Mouse (Mus musculus): ENCODE results near the gene Tstd3. TPM values are rescaled to one million over a fixed set of nuclear protein-coding genes. Genes with fewer than 3 reads are reported as not detected.

Tstd3 gene
- 12.9 and 14.2 TPM in 2 replicates for polyA plus RNA-seq (2015; fragmentation: Nextera tagmentation; extraction: Ambion mirVana)

DNA sequence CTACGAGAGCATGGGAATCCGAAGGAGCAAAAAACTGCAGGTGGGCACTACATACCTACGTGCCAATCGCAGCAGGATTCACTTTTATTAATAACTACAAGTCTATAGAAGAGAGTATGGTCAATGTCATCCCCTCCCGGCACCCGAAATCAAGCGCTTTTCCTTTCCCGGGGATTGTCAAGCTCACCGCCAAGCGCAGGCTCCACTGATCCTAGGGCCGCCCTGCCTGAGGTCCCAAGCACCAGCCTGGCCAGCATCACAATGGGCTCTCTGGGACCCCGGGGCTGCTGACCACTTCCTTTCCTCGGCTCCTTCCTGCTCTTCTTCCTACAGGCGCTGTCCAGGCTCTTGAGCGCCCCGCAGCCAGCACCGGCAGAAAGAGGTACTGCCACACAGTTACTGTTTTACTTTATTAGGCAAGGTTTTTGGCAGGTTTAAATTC, at the start of gene Tstd3, which contains the start of gene Usp45:
Gene Tstd3 (minus strand): TSS at position 350 of the 442 bp plus-strand sequence.
Gene Usp45 (plus strand): TSS at position 294 of the 442 bp plus-strand sequence.
- 0% methylated on average over 17 of the region's 17 CpGs for WGBS (ENCODE audit: insufficient replicate concordance)
- Histone ChIP-seq H3K4me2 (ENCODE audit: low read depth, low read length) (peak within 1 kb of the TSS; percentile 74), H3K9me3 (replicated peaks; ENCODE audit: control insufficient read depth, low read length) (no peaks in the 10 kb centered on the region), H3K36me3 (ENCODE audit: control insufficient read depth, insufficient read depth) (no peaks in the 10 kb centered on the region), H3K27ac (ENCODE audit: low read length) (peak within 1 kb of the TSS; percentile 60), H3K27me3 (ENCODE audit: control insufficient read depth, insufficient read depth, low read depth, low read length) (no peaks in the 10 kb centered on the region), H3K4me3 (ENCODE audit: low read depth, low read length) (peak within 1 kb of the TSS; percentile 88), H3K9ac (ENCODE audit: low read depth, low read length) (peak within 1 kb of the TSS; percentile 91), H3K4me1 (ENCODE audit: control insufficient read depth, low read depth, low read length) (peaks cover 3% of the 10 kb centered on the region; the same call in 1 of the 2 replicates)
- ATAC-seq (ENCODE audit: low read depth): peak; percentile 89

DNA sequence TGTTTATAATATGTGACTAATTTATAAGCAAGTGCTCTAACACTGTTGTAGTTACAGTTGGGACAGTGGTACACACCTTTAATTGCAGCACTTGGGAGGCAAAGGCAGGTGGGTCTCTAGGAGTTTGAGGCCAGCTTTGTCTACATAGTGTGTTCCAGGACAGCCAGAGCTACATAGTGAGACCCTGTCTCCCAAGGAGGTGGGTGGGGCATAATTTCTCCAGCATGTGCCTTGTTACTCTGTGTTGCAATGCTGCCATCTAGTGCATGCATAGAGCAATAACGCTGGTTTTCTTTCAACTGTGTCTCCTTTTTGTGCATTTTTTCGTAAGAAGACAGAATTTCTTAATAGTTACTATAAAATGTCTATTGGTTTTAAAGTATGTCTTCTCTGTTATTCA, 47.0 kb upstream of the Tstd3 start:
- Histone ChIP-seq H3K4me3 (ENCODE audit: low read depth, low read length) (no peak overlapping the region), H3K27ac (ENCODE audit: low read length) (no peak overlapping the region), H3K9me3 (replicated peaks; ENCODE audit: control insufficient read depth, low read length) (no peaks in the 10 kb centered on the region), H3K4me2 (ENCODE audit: low read depth, low read length) (no peak overlapping the region), H3K4me1 (ENCODE audit: control insufficient read depth, low read depth, low read length) (no peaks in the 10 kb centered on the region), H3K36me3 (ENCODE audit: control insufficient read depth, insufficient read depth) (peaks cover 32% of the 10 kb centered on the region), H3K27me3 (ENCODE audit: control insufficient read depth, insufficient read depth, low read depth, low read length) (no peaks in the 10 kb centered on the region), H3K9ac (ENCODE audit: low read depth, low read length) (no peak overlapping the region)
- 35% methylated on average over 2 of the region's 2 CpGs for WGBS (ENCODE audit: insufficient replicate concordance)
- ATAC-seq (ENCODE audit: low read depth): peak; percentile 39; the same call in 1 of the 2 replicates

DNA sequence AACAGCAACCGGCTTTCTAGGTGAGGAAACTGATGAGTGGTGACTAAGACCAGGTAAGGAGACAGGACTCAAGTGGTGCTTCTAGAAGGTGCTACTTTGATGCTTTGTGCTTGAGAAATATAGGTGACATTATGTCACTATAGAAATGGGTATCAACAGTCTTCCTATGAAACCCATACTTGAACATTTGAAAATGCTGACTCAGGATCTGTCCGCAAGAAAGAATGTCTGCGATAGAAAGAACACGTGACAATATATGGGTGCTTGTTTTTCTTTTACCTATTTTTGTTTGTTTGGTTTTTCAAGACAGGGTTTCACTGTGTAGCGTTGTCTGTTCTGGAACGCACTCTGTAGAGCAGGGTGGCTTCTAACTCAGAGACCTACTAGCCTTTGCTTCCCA, 45.6 kb upstream of the Tstd3 start:
- H3K9me3 ChIP-seq (replicated peaks; ENCODE audit: control insufficient read depth, low read length): no peaks in the 10 kb centered on the region
- 89% methylated on average over 6 of the region's 6 CpGs for WGBS (ENCODE audit: insufficient replicate concordance)
- peaks cover 27% of the 10 kb centered on the region for H3K36me3 ChIP-seq (ENCODE audit: control insufficient read depth, insufficient read depth)
- ATAC-seq (ENCODE audit: low read depth): no peak
- no peaks in the 10 kb centered on the region for H3K4me1 ChIP-seq (ENCODE audit: control insufficient read depth, low read depth, low read length)
- no peak overlapping the region for H3K4me3 ChIP-seq (ENCODE audit: low read depth, low read length)
- no peak overlapping the region for H3K9ac ChIP-seq (ENCODE audit: low read depth, low read length)
- no peak overlapping the region for H3K4me2 ChIP-seq (ENCODE audit: low read depth, low read length)
- H3K27ac ChIP-seq (ENCODE audit: low read length): no peak overlapping the region
- H3K27me3 ChIP-seq (ENCODE audit: control insufficient read depth, insufficient read depth, low read depth, low read length): no peaks in the 10 kb centered on the region

DNA sequence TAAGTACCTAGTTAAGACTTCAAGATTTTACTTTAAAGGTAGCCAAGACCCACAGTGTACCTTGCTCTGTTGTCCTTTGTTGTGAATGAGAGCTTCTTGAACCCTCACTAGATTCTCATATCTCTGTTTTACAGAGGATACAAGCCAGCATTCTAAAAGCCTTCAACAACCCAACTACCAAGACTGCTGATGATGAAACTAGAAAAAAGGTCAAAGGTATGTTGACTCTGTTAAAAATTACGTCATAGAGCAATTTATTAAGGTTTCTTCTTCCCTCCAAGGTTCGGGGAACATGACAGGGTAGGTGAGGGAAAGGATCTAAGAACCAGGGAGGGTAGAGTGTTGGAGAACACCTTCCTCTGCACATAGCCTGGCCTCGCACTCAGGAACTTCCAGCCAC, 43.6 kb upstream of the Tstd3 start:
- no peak for ATAC-seq (ENCODE audit: low read depth)
- Histone ChIP-seq H3K9me3 (replicated peaks; ENCODE audit: control insufficient read depth, low read length) (no peaks in the 10 kb centered on the region), H3K27me3 (ENCODE audit: control insufficient read depth, insufficient read depth, low read depth, low read length) (no peaks in the 10 kb centered on the region), H3K36me3 (ENCODE audit: control insufficient read depth, insufficient read depth) (peaks cover 23% of the 10 kb centered on the region), H3K9ac (ENCODE audit: low read depth, low read length) (no peak overlapping the region), H3K27ac (ENCODE audit: low read length) (no peak overlapping the region), H3K4me2 (ENCODE audit: low read depth, low read length) (no peak overlapping the region), H3K4me1 (ENCODE audit: control insufficient read depth, low read depth, low read length) (no peaks in the 10 kb centered on the region), H3K4me3 (ENCODE audit: low read depth, low read length) (no peak overlapping the region)
- 78% methylated on average over 3 of the region's 3 CpGs for WGBS (ENCODE audit: insufficient replicate concordance)

DNA sequence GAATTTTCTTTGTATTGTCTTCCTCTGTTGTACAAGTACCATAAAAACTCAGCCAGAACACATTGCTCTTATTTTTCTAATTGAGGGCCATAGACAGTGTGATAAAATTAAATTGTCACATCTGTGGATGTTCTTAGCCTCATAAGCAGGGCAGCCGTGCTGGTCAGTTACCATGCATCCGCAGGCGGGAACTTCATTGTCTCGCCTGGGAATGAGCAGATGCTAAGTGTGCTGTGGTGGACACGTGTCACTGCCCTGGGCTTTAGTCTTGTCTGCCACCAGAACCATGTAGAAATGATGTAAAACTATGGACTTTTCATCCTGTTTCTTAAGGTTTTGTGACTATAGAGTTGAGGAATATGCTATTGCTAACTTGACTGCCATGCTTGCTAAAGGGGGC, 40.2 kb upstream of the Tstd3 start:
- 83% methylated on average over 5 of the region's 5 CpGs for WGBS (ENCODE audit: insufficient replicate concordance)

DNA sequence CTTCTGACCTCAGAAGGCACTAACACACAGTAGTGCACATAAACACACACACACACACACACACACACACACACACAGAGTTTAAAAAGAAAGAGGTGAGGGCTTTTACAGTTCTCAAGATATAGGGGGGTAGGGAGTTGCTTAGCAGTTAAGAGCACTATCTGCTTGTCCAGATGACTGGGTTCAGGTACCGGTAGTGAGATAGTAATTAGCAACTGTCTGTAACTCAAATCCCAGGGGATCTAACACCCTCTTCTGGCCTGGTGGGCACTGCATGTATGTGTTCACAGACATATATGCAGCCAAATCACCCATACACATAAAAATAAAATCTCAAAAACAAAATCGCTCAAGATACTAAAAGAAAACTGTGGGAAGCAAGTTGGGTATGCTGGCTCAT, 34.6 kb upstream of the Tstd3 start:
- peak; percentile 70 for ATAC-seq (ENCODE audit: low read depth)
- 52% methylated on average over 2 of the region's 2 CpGs for WGBS (ENCODE audit: insufficient replicate concordance)
- H3K27me3 ChIP-seq (ENCODE audit: control insufficient read depth, insufficient read depth, low read depth, low read length): no peaks in the 10 kb centered on the region
- no peak overlapping the region for H3K27ac ChIP-seq (ENCODE audit: low read length)
- no peaks in the 10 kb centered on the region for H3K9me3 ChIP-seq (replicated peaks; ENCODE audit: control insufficient read depth, low read length)
- H3K4me3 ChIP-seq (ENCODE audit: low read depth, low read length): no peak overlapping the region
- no peak overlapping the region for H3K4me2 ChIP-seq (ENCODE audit: low read depth, low read length)
- no peaks in the 10 kb centered on the region for H3K4me1 ChIP-seq (ENCODE audit: control insufficient read depth, low read depth, low read length)
- peaks cover 47% of the 10 kb centered on the region for H3K36me3 ChIP-seq (ENCODE audit: control insufficient read depth, insufficient read depth)
- no peak overlapping the region for H3K9ac ChIP-seq (ENCODE audit: low read depth, low read length)

More for the DNA sequence above, 40.2 kb upstream of the Tstd3 start:
- Histone ChIP-seq H3K27me3 (ENCODE audit: control insufficient read depth, insufficient read depth, low read depth, low read length) (no peaks in the 10 kb centered on the region), H3K9me3 (replicated peaks; ENCODE audit: control insufficient read depth, low read length) (no peaks in the 10 kb centered on the region), H3K4me1 (ENCODE audit: control insufficient read depth, low read depth, low read length) (no peaks in the 10 kb centered on the region), H3K9ac (ENCODE audit: low read depth, low read length) (no peak overlapping the region), H3K4me3 (ENCODE audit: low read depth, low read length) (no peak overlapping the region), H3K36me3 (ENCODE audit: control insufficient read depth, insufficient read depth) (peaks cover 36% of the 10 kb centered on the region), H3K27ac (ENCODE audit: low read length) (no peak overlapping the region), H3K4me2 (ENCODE audit: low read depth, low read length) (no peak overlapping the region)
- no peak for ATAC-seq (ENCODE audit: low read depth)

DNA sequence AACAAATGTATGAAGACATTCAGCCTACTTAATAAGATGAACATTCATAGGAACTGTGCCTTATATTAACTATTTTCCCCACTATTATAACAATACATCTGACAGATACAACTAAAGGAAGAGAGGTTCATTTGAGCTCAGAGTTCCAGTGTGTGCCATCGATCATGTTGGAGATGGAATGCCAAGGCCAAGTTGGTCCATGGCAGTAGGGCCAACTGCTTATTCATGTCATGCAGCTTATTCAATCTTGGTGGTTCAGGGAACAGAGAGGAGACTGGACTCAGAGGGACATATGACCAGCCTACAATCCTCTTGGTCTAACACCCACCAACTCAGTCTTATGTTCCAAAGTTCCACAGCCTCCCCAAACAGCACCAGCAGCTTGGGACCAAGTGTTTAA, 34.0 kb upstream of the Tstd3 start:
- WGBS (ENCODE audit: insufficient replicate concordance): 90% methylated on average over 1 of the region's 1 CpGs
- H3K9me3 ChIP-seq (replicated peaks; ENCODE audit: control insufficient read depth, low read length): no peaks in the 10 kb centered on the region
- no peak overlapping the region for H3K4me3 ChIP-seq (ENCODE audit: low read depth, low read length)
- peaks cover 47% of the 10 kb centered on the region for H3K36me3 ChIP-seq (ENCODE audit: control insufficient read depth, insufficient read depth)
- no peak overlapping the region for H3K27ac ChIP-seq (ENCODE audit: low read length)
- H3K4me2 ChIP-seq (ENCODE audit: low read depth, low read length): no peak overlapping the region
- no peak overlapping the region for H3K9ac ChIP-seq (ENCODE audit: low read depth, low read length)
- ATAC-seq (ENCODE audit: low read depth): no peak
- H3K4me1 ChIP-seq (ENCODE audit: control insufficient read depth, low read depth, low read length): no peaks in the 10 kb centered on the region
- no peaks in the 10 kb centered on the region for H3K27me3 ChIP-seq (ENCODE audit: control insufficient read depth, insufficient read depth, low read depth, low read length)

DNA sequence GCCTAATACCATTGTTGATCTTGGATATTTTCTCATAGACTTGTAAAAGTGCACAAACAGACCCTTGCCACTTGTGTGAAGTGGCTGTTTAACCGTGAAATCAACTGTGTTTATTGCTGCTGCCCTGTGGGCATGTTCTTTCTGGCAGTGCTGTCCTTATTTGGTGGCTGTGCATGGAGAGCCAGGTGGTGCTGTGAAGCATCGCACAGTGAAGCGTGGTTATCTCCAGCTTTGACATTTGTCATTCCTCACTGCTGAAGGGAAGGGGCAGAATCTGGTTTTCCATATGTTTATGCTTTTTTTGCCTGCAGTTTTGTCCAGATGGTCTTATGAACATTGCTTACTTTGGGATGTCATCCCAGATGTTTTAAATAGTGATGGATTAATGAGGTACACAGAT, 26.6 kb upstream of the Tstd3 start:
- H3K9me3 ChIP-seq (replicated peaks; ENCODE audit: control insufficient read depth, low read length): no peaks in the 10 kb centered on the region
- H3K9ac ChIP-seq (ENCODE audit: low read depth, low read length): no peak overlapping the region
- H3K4me1 ChIP-seq (ENCODE audit: control insufficient read depth, low read depth, low read length): no peaks in the 10 kb centered on the region
- H3K4me3 ChIP-seq (ENCODE audit: low read depth, low read length): no peak overlapping the region
- peaks cover 28% of the 10 kb centered on the region for H3K36me3 ChIP-seq (ENCODE audit: control insufficient read depth, insufficient read depth)
- H3K4me2 ChIP-seq (ENCODE audit: low read depth, low read length): no peak overlapping the region
- H3K27ac ChIP-seq (ENCODE audit: low read length): no peak overlapping the region
- WGBS (ENCODE audit: insufficient replicate concordance): 84% methylated on average over 3 of the region's 3 CpGs
- ATAC-seq (ENCODE audit: low read depth): no peak
- H3K27me3 ChIP-seq (ENCODE audit: control insufficient read depth, insufficient read depth, low read depth, low read length): no peaks in the 10 kb centered on the region

DNA sequence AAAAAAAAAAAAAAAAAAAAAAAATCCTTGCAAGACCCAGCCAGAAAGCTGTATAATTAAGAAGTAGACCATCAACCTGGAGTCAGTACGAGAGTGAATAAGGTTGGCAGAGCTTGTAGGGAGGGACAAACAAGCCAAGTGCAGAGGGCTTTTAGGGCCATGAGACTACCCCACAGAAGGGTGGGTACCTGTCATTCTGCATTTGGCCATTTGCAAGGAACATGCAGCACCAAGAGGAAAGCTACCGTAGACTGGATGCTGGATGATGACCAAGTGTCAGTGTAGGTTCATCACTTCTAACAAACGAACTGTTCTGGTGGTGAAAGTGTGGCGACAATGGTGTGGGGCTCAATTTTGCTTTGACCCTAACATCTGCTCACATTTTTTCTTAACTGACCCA, 22.8 kb upstream of the Tstd3 start:
- no peak overlapping the region for H3K4me2 ChIP-seq (ENCODE audit: low read depth, low read length)
- no peaks in the 10 kb centered on the region for H3K9me3 ChIP-seq (replicated peaks; ENCODE audit: control insufficient read depth, low read length)
- no peak overlapping the region for H3K4me3 ChIP-seq (ENCODE audit: low read depth, low read length)
- no peaks in the 10 kb centered on the region for H3K27me3 ChIP-seq (ENCODE audit: control insufficient read depth, insufficient read depth, low read depth, low read length)
- no peak overlapping the region for H3K27ac ChIP-seq (ENCODE audit: low read length)
- H3K9ac ChIP-seq (ENCODE audit: low read depth, low read length): no peak overlapping the region
- no peaks in the 10 kb centered on the region; the same call in 1 of the 2 replicates for H3K4me1 ChIP-seq (ENCODE audit: control insufficient read depth, low read depth, low read length)
- peaks cover 37% of the 10 kb centered on the region for H3K36me3 ChIP-seq (ENCODE audit: control insufficient read depth, insufficient read depth)
- 88% methylated on average over 4 of the region's 4 CpGs for WGBS (ENCODE audit: insufficient replicate concordance)
- ATAC-seq (ENCODE audit: low read depth): no peak

All from liver, embryonic 16.5 days (tissue).